Mouse (Mus musculus) limb, embryonic 14.5 days (tissue): ENCODE measurements at regions not wholly inside any gene's neighbourhood (a gene's known extent, or its start where the extent isn't known, plus 50 kb on each side); places are given as distances from the start of the nearest gene placed in this dataset.

Experiments used
- ATAC-seq: fragments of 200-750 bp; cut with Nextera tagmentation; 2 replicates; pipeline ENCODE4 v1.8.0; 2017; ENCODE audit warnings: low read depth, moderate number of reproducible peaks, moderate TSS enrichment; ENCODE audit not compliant: low FRiP score
- DNase-seq: peaks from one replicate; pipeline ENCODE4 v3.0.0-alpha.2; 2015; ENCODE audit warnings: low spot score
- H3K27ac ChIP-seq: fragments of 300-500 bp; sonication (generic); replicated peaks from 2 replicates; pipeline ENCODE4 v1.5.1; 2014; ENCODE audit warnings: low read depth, mild to moderate bottlenecking, low read length, moderate library complexity, mixed read lengths
- H3K27me3 ChIP-seq: fragments of 300-500 bp; sonication (generic); 2 replicates; pipeline ENCODE4 v1.6.1; 2014; ENCODE audit warnings: low read length, mixed read lengths; ENCODE audit not compliant: control insufficient read depth, insufficient read depth
- H3K36me3 ChIP-seq: fragments of 300-500 bp; sonication (generic); 2 replicates; pipeline ENCODE4 v1.6.1; 2014; ENCODE audit warnings: mild to moderate bottlenecking, low read length, moderate library complexity, mixed read lengths; ENCODE audit not compliant: control insufficient read depth, insufficient read depth
- H3K4me1 ChIP-seq: fragments of 300-500 bp; sonication (generic); 2 replicates; pipeline ENCODE4 v1.6.1; 2014; ENCODE audit warnings: antibody characterized with exemption, low read length, mixed read lengths; ENCODE audit not compliant: control insufficient read depth, insufficient read depth
- H3K4me2 ChIP-seq: fragments of 300-500 bp; sonication (generic); replicated peaks from 2 replicates; pipeline ENCODE4 v1.6.1; 2014; ENCODE audit warnings: low read depth, mild to moderate bottlenecking, low read length, moderate library complexity; ENCODE audit not compliant: severe bottlenecking
- H3K4me3 ChIP-seq: fragments of 300-500 bp; sonication (generic); replicated peaks from 2 replicates; pipeline ENCODE4 v1.5.1; 2014; ENCODE audit warnings: low read length
- H3K9ac ChIP-seq: fragments of 300-500 bp; sonication (generic); 2 replicates; pipeline ENCODE4 v1.6.1; 2014; ENCODE audit warnings: mild to moderate bottlenecking, low read depth, low read length, moderate library complexity; ENCODE audit not compliant: severe bottlenecking
- H3K9me3 ChIP-seq: fragments of 300-500 bp; sonication (generic); 2 replicates; pipeline ENCODE4 v1.6.1; 2016; ENCODE audit warnings: low read length; ENCODE audit not compliant: control insufficient read depth
- POLR2A ChIP-seq: fragments of 200-500 bp; IDR thresholded peaks from 2 replicates; pipeline ENCODE4 v1.8.0; 2012; ENCODE audit warnings: inconsistent platforms, mild to moderate bottlenecking, moderate library complexity, borderline replicate concordance; ENCODE audit not compliant: insufficient read depth, insufficient read length; ENCODE audit errors: extremely low read depth
- WGBS: fragments of 180-500 bp; shearing (Covaris S2); extraction: QIAGEN DNeasy Blood & Tissue Kit; methylation state at CpG from one replicate; pipeline ENCODE4 v1.1.7; 2014; 5-methylcytosine and 5-hydroxymethylcytosine counted together

DNA sequence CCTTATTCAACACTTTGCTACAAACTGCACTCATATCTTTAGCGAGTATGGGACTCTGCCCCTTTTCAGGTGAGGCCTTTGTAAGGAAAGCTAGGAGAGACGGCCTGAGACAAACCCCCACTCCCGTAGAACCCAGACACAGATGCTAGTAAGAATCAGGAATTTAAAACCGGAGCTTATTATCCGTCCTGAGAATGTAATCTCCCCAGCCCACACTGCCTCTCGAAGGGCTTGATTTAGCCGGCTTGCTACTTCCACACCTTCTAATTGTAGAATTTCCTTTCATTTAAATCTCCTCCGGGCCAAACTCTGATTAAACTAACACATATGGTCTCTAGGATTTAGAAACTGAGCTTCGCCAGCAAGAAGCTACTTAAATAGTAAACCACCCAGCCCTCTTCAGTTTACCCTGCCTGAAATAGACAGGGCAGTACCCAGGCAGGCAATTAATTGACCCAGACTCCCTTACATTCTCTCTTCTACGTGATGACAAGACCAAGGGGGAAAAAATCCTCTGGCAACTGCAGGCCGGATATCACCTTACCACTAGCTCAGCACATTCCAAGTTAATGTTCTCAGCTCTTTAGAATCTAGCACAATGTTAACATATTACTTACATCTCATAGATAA is 136.9 kb upstream of the B3galt2 start:
- DNase-seq (peak; percentile 45), ATAC-seq (peak; percentile 81)
- H3K36me3 ChIP-seq: no peaks in the 10 kb centered on the region
- 32% methylated on average over 11 of the region's 11 CpGs for WGBS
- peaks cover 5% of the 10 kb centered on the region for H3K4me1 ChIP-seq
- no peaks in the 10 kb centered on the region for H3K27me3 ChIP-seq
- no peaks in the 10 kb centered on the region for H3K9me3 ChIP-seq
- no peak for TF ChIP-seq POLR2A
- H3K4me2 ChIP-seq: 0 out of 2 replicates have a peak overlapping the region, but pooled peaks have one; percentile 13
- no peak overlapping the region; the same call in 1 of the 2 replicates for H3K27ac ChIP-seq
- H3K4me3 ChIP-seq: no peak overlapping the region
- H3K9ac ChIP-seq: no peak overlapping the region

DNA sequence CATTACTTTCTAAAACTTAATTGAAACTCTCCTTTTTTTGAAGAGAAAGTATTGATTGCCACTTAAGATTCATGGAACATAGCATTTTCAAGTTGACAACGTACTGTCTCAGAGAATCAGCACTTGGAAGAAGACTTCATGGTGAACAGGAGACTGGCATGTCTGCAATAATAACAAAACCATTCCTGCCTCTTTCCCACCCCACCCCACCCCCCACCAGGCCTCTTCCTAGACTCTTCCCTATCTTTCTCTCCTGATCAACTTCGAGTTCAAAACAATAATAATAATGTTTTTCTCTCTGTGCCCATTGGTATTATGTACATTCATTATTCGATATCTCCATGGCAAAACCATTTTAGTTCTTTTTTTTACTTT is 136.4 kb upstream of the B3galt2 start:
- TF ChIP-seq POLR2A: no peak
- no peak overlapping the region for H3K9ac ChIP-seq
- no peaks in the 10 kb centered on the region for H3K36me3 ChIP-seq
- H3K4me3 ChIP-seq: no peak overlapping the region
- no peaks in the 10 kb centered on the region for H3K27me3 ChIP-seq
- H3K4me1 ChIP-seq: peaks cover 5% of the 10 kb centered on the region
- DNase-seq (no peak), ATAC-seq (no peak)
- 83% methylated on average over 3 of the region's 3 CpGs for WGBS
- H3K27ac ChIP-seq: no peak overlapping the region
- no peaks in the 10 kb centered on the region for H3K9me3 ChIP-seq
- H3K4me2 ChIP-seq: no peak overlapping the region

DNA sequence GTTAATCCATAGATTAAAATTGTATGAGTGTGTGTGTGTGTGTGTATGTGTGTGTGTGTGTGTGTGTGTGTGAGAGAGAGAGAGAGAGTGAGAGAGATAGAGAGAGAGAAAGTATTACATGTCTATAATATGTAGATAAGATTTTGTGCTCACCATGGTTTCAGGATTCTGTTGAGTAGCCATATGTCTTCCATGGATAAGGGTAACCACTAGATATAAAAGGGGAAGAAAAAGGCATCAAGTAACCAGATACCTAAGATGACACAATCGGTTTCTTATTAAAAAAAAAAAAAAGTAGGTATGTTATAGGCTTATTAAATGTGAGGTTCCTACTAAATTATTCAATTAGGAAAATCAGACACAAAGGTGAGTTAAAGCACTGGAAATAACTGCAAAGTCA is 135.1 kb upstream of the B3galt2 start:
- H3K9me3 ChIP-seq: no peaks in the 10 kb centered on the region
- H3K27ac ChIP-seq: no peak overlapping the region
- no peak overlapping the region for H3K4me2 ChIP-seq
- no peaks in the 10 kb centered on the region for H3K27me3 ChIP-seq
- no peak for DNase-seq
- ATAC-seq: no peak
- no peak for TF ChIP-seq POLR2A
- no peak overlapping the region for H3K4me3 ChIP-seq
- WGBS: 81% methylated on average over 1 of the region's 1 CpGs
- no peak overlapping the region for H3K9ac ChIP-seq
- H3K36me3 ChIP-seq: no peaks in the 10 kb centered on the region
- peaks cover 5% of the 10 kb centered on the region for H3K4me1 ChIP-seq

DNA sequence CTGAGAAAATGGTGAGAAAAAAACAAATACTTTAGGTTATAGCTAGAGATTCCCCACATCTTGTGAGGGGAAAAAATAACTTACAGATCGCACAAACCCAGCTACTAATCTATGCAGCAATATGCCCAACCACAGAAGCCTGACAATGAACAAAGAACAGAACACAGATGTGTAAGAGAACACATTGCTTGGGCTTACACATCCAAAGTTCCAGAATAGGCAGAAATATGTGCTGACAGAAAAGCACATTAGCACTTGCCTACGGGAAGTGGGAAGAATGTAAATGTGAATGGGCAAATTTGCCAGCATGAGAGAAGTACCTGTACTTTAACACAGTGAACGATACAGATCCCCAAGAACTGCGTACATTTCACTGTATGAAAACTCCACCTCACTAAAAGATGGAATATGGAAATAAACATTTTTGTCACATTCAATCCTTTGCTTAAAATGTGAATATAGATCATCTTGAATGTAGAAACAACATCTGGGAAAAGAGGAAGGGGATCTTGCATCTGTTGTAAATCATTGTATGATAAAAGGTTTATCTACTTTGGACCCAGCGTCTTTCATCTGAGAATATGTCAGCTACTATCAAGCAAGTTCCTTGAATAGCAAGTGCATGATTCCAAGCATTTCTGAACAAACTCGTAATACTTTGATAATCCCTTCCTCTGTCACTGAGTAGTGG is 116.5 kb upstream of the B3galt2 start:
- 71% methylated on average over 6 of the region's 6 CpGs for WGBS
- H3K36me3 ChIP-seq: no peaks in the 10 kb centered on the region

DNA sequence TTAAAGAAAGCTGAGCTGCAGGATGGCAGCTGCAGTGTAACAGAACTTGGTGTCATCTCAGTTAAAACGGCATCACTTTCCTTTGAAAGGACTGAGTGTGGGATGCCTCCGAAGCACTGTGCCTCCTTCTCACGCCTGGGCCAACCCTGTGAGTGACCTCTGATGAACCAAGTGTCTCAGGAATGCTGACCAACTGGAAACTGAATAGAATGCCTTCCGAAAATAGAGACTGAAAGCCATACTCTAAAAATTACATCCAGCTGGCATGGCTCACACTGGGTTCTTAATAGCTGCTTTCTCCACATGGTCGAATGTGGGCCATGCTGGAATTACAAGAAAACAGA is 116.0 kb upstream of the B3galt2 start:
- Histone ChIP-seq H3K27me3 (no peaks in the 10 kb centered on the region), H3K9ac (no peak overlapping the region), H3K4me1 (no peaks in the 10 kb centered on the region), H3K36me3 (no peaks in the 10 kb centered on the region), H3K4me3 (no peak overlapping the region), H3K4me2 (no peak overlapping the region), H3K27ac (no peak overlapping the region), H3K9me3 (no peaks in the 10 kb centered on the region)
- 45% methylated on average over 5 of the region's 5 CpGs for WGBS
- ATAC-seq: peak; percentile 88
- peak; percentile 35 for DNase-seq
- no peak for TF ChIP-seq POLR2A

More for the DNA sequence above, 116.5 kb upstream of the B3galt2 start:
- Histone ChIP-seq H3K4me3 (no peak overlapping the region), H3K27ac (no peak overlapping the region), H3K9ac (no peak overlapping the region), H3K9me3 (no peaks in the 10 kb centered on the region), H3K4me1 (no peaks in the 10 kb centered on the region), H3K4me2 (no peak overlapping the region), H3K27me3 (no peaks in the 10 kb centered on the region)
- DNase-seq: no peak
- no peak for TF ChIP-seq POLR2A
- no peak for ATAC-seq
